Mouse (Mus musculus): ENCODE results near the gene Gm11733. TPM values are rescaled to one million over a fixed set of nuclear protein-coding genes. Genes with fewer than 3 reads are reported as not detected.

The Gm11733 gene
- polyA plus RNA-seq, 1 experiment from 2014 or later: 0.20 TPM

GRCm38 (mm10) chr11:117479746-117480145 is 4.4 kb upstream of the Gm11733 start:
- H3K27me3 ChIP-seq: peaks cover 32% of the 10 kb centered on the region
- H3K4me2 ChIP-seq: peak overlapping the region; percentile 38
- peak overlapping the region; percentile 97 for H3K27ac ChIP-seq
- no peak overlapping the region for H3K4me3 ChIP-seq (replicated peaks)
- H3K9ac ChIP-seq: peak overlapping the region; percentile 44; the same call in 1 of the 2 replicates
- H3K36me3 ChIP-seq (replicated peaks): no peaks in the 10 kb centered on the region
- 38% methylated on average over 12 of the region's 12 CpGs for WGBS
- H3K4me1 ChIP-seq: peaks cover 83% of the 10 kb centered on the region
- no peak for ATAC-seq (ENCODE audit: low FRiP score)
- no peaks in the 10 kb centered on the region for H3K9me3 ChIP-seq

GRCm38 (mm10) chr11:117482300-117482676 is 1.9 kb upstream of the Gm11733 start:
- H3K4me1 ChIP-seq: peaks cover 72% of the 10 kb centered on the region
- H3K4me3 ChIP-seq (replicated peaks): peak overlapping the region; percentile 10; the same call in 1 of the 2 replicates

GRCm38 (mm10) chr11:117482677-117483511 is 1.3 kb upstream of the Gm11733 start:
- H3K27ac ChIP-seq: peak overlapping the region; percentile 87
- H3K9ac ChIP-seq: no peak overlapping the region
- peak; percentile 51; the same call in 1 of the 2 replicates for ATAC-seq (ENCODE audit: low FRiP score)
- H3K27me3 ChIP-seq: peaks cover 37% of the 10 kb centered on the region
- H3K4me3 ChIP-seq (replicated peaks): peak overlapping the region; percentile 10
- no peaks in the 10 kb centered on the region for H3K36me3 ChIP-seq (replicated peaks)
- 2% methylated on average over 25 of the region's 26 CpGs for WGBS
- H3K4me1 ChIP-seq: peaks cover 72% of the 10 kb centered on the region
- H3K4me2 ChIP-seq: peak overlapping the region; percentile 46
- no peaks in the 10 kb centered on the region for H3K9me3 ChIP-seq

More at GRCm38 (mm10) chr11:117482300-117482676, 1.9 kb upstream of the Gm11733 start:
- 10% methylated on average over 11 of the region's 11 CpGs for WGBS
- H3K9ac ChIP-seq: no peak overlapping the region
- no peak for ATAC-seq (ENCODE audit: low FRiP score)
- H3K27me3 ChIP-seq: peaks cover 38% of the 10 kb centered on the region
- peak overlapping the region; percentile 46 for H3K4me2 ChIP-seq
- no peaks in the 10 kb centered on the region for H3K36me3 ChIP-seq (replicated peaks)
- peak overlapping the region; percentile 87 for H3K27ac ChIP-seq
- no peaks in the 10 kb centered on the region for H3K9me3 ChIP-seq

GRCm38 (mm10) chr11:117491408-117492208 is 7.4 kb downstream of the Gm11733 start:
- Histone ChIP-seq H3K4me2 (peak overlapping the region; percentile 32), H3K4me1 (peaks cover 41% of the 10 kb centered on the region), H3K36me3 (replicated peaks) (no peaks in the 10 kb centered on the region), H3K27me3 (peaks cover 22% of the 10 kb centered on the region), H3K9ac (0 out of 2 replicates have a peak overlapping the region, but pooled peaks have one; percentile 17), H3K9me3 (no peaks in the 10 kb centered on the region; the same call in 1 of the 2 replicates), H3K27ac (peak overlapping the region; percentile 79), H3K4me3 (replicated peaks) (no peak overlapping the region)
- 35% methylated on average over 17 of the region's 17 CpGs for WGBS
- ATAC-seq (ENCODE audit: low FRiP score): peak; percentile 70

GRCm38 (mm10) chr11:117492209-117492505 is 8.0 kb downstream of the Gm11733 start:
- Histone ChIP-seq H3K4me3 (replicated peaks) (no peak overlapping the region), H3K4me1 (peaks cover 46% of the 10 kb centered on the region), H3K4me2 (peak overlapping the region; percentile 32), H3K9ac (no peak overlapping the region), H3K27ac (peak overlapping the region; percentile 79), H3K27me3 (peaks cover 22% of the 10 kb centered on the region), H3K36me3 (replicated peaks) (no peaks in the 10 kb centered on the region), H3K9me3 (no peaks in the 10 kb centered on the region; the same call in 1 of the 2 replicates)
- 7% methylated on average over 1 of the region's 1 CpGs for WGBS
- ATAC-seq (ENCODE audit: low FRiP score): peak; percentile 39; the same call in 1 of the 2 replicates

- no peak overlapping the region for H3K4me3 ChIP-seq (replicated peaks)
- H3K4me2 ChIP-seq: peak overlapping the region; percentile 43
- ATAC-seq (ENCODE audit: low FRiP score): peak; percentile 47
- H3K4me1 ChIP-seq: peaks cover 57% of the 10 kb centered on the region
- no peaks in the 10 kb centered on the region for H3K9me3 ChIP-seq
- H3K27ac ChIP-seq: peak overlapping the region; percentile 95
- H3K36me3 ChIP-seq (replicated peaks): no peaks in the 10 kb centered on the region
- H3K9ac ChIP-seq: peak overlapping the region; percentile 41; the same call in 1 of the 2 replicates
- peaks cover 11% of the 10 kb centered on the region; the same call in 1 of the 2 replicates for H3K27me3 ChIP-seq
- 10% methylated on average over 4 of the region's 4 CpGs for WGBS
Measured at GRCm38 (mm10) chr11:117496812-117497211, 12.6 kb downstream of the Gm11733 start.

- Histone ChIP-seq H3K4me1 (peaks cover 51% of the 10 kb centered on the region), H3K9me3 (no peaks in the 10 kb centered on the region), H3K4me3 (replicated peaks) (no peak overlapping the region), H3K27ac (peak overlapping the region; percentile 95), H3K36me3 (replicated peaks) (no peaks in the 10 kb centered on the region), H3K9ac (peak overlapping the region; percentile 41), H3K27me3 (peaks cover 11% of the 10 kb centered on the region; the same call in 1 of the 2 replicates), H3K4me2 (peak overlapping the region; percentile 43)
- peak; percentile 95 for ATAC-seq (ENCODE audit: low FRiP score)
- 5% methylated on average over 16 of the region's 16 CpGs for WGBS
Measured at GRCm38 (mm10) chr11:117497256-117498136, 13.3 kb downstream of the Gm11733 start.

- no peaks in the 10 kb centered on the region for H3K9me3 ChIP-seq
- peak overlapping the region; percentile 43 for H3K4me2 ChIP-seq
- WGBS: 54% methylated on average over 1 of the region's 1 CpGs
- no peaks in the 10 kb centered on the region for H3K36me3 ChIP-seq (replicated peaks)
- H3K9ac ChIP-seq: 0 out of 2 replicates have a peak overlapping the region, but pooled peaks have one; percentile 33
- peak; percentile 51 for ATAC-seq (ENCODE audit: low FRiP score)
- H3K27ac ChIP-seq: peak overlapping the region; percentile 95
- peaks cover 46% of the 10 kb centered on the region for H3K4me1 ChIP-seq
- no peak overlapping the region for H3K4me3 ChIP-seq (replicated peaks)
- peaks cover 11% of the 10 kb centered on the region; the same call in 1 of the 2 replicates for H3K27me3 ChIP-seq
Measured at GRCm38 (mm10) chr11:117498137-117498511, 14.0 kb downstream of the Gm11733 start.

GRCm38 (mm10) chr11:117508972-117509371 is 24.8 kb downstream of the Gm11733 start:
- WGBS: 94% methylated on average over 4 of the region's 4 CpGs
- no peak for ATAC-seq (ENCODE audit: low FRiP score)

GRCm38 (mm10) chr11:117515718-117516421 is 31.7 kb downstream of the Gm11733 start:
- WGBS: 72% methylated on average over 10 of the region's 10 CpGs
- ATAC-seq (ENCODE audit: low FRiP score): no peak
- no peak overlapping the region for H3K27ac ChIP-seq

More at GRCm38 (mm10) chr11:117508972-117509371, 24.8 kb downstream of the Gm11733 start:
- H3K4me3 ChIP-seq (replicated peaks): no peak overlapping the region
- no peak overlapping the region for H3K9ac ChIP-seq
- H3K27me3 ChIP-seq: no peaks in the 10 kb centered on the region
- H3K4me2 ChIP-seq: no peak overlapping the region
- no peaks in the 10 kb centered on the region for H3K36me3 ChIP-seq (replicated peaks)
- H3K27ac ChIP-seq: no peak overlapping the region
- H3K9me3 ChIP-seq: 0 out of 2 replicates have a peak, but pooled peaks cover 6% of the 10 kb centered on the region
- no peaks in the 10 kb centered on the region for H3K4me1 ChIP-seq

GRCm38 (mm10) chr11:117516422-117516796 is 32.2 kb downstream of the Gm11733 start:
- Histone ChIP-seq H3K27ac (no peak overlapping the region), H3K4me2 (no peak overlapping the region), H3K9me3 (no peaks in the 10 kb centered on the region), H3K9ac (no peak overlapping the region), H3K4me3 (replicated peaks) (no peak overlapping the region), H3K4me1 (no peaks in the 10 kb centered on the region), H3K36me3 (replicated peaks) (no peaks in the 10 kb centered on the region), H3K27me3 (0 out of 2 replicates have a peak, but pooled peaks cover 7% of the 10 kb centered on the region)
- no peak for ATAC-seq (ENCODE audit: low FRiP score)
- 86% methylated on average over 3 of the region's 3 CpGs for WGBS

More at GRCm38 (mm10) chr11:117515718-117516421, 31.7 kb downstream of the Gm11733 start:
- Histone ChIP-seq H3K4me2 (no peak overlapping the region), H3K27me3 (0 out of 2 replicates have a peak, but pooled peaks cover 7% of the 10 kb centered on the region), H3K9me3 (no peaks in the 10 kb centered on the region), H3K4me3 (replicated peaks) (no peak overlapping the region), H3K9ac (no peak overlapping the region), H3K4me1 (no peaks in the 10 kb centered on the region), H3K36me3 (replicated peaks) (no peaks in the 10 kb centered on the region)
